Mouse (Mus musculus) olfactory bulb, adult 2 months (tissue): ENCODE results near the gene Man2b2. TPM values are rescaled to one million over a fixed set of nuclear protein-coding genes. Genes with fewer than 3 reads are reported as not detected.
A peak's percentile ranks its signal among the peaks of the same experiment; 100 is the strongest.
"Not testable (repeated sequence)": the region's sequence is repeated elsewhere in the genome, so short reads cannot be mapped to it uniquely, and the experiment has no call there.

ENCODE experiments used
- H3K27ac ChIP-seq: fragments of 200-500 bp; 2 replicates; pipeline ENCODE4 v1.5.1; 2012; ENCODE audit warnings: low read depth, low read length; ENCODE audit not compliant: insufficient read depth
- H3K4me1 ChIP-seq: fragments of 200-500 bp; 2 replicates; pipeline ENCODE4 v1.6.1; 2012; ENCODE audit warnings: low read length; ENCODE audit not compliant: control insufficient read depth, insufficient read depth
- H3K4me3 ChIP-seq: fragments of 200-500 bp; 2 replicates; pipeline ENCODE4 v1.5.1; 2012; ENCODE audit warnings: mild to moderate bottlenecking, low read depth, low read length, moderate library complexity; ENCODE audit not compliant: insufficient read depth
- CTCF ChIP-seq: fragments of 200-500 bp; IDR thresholded peaks from 2 replicates; pipeline ENCODE4 v1.5.1; 2012; ENCODE audit warnings: low read depth, mild to moderate bottlenecking, low read length, moderate library complexity; ENCODE audit not compliant: insufficient read depth
- POLR2A ChIP-seq: fragments of 200-500 bp; IDR thresholded peaks from 2 replicates; pipeline ENCODE4 v1.6.1; 2012; ENCODE audit warnings: mild to moderate bottlenecking, low read depth, low read length, moderate library complexity; ENCODE audit not compliant: insufficient read depth
- WGBS: fragments of 180-500 bp; shearing (Covaris S2); methylation state at CpG from one replicate; pipeline ENCODE4 v1.1.7; 2018; 5-methylcytosine and 5-hydroxymethylcytosine counted together
- polyA plus RNA-seq: library from polyadenylated mRNA; stranded (reverse); fragments of >200 nt; gene quantifications from 2 replicates; pipeline ENCODE4 v1.2.4, GENCODE M21; 2012; ENCODE audit warnings: low replicate concordance; ENCODE audit not compliant: missing spikeins, insufficient read depth, insufficient read length

Man2b2 gene
- polyA plus RNA-seq, 1 experiment, result not detected

DNA sequence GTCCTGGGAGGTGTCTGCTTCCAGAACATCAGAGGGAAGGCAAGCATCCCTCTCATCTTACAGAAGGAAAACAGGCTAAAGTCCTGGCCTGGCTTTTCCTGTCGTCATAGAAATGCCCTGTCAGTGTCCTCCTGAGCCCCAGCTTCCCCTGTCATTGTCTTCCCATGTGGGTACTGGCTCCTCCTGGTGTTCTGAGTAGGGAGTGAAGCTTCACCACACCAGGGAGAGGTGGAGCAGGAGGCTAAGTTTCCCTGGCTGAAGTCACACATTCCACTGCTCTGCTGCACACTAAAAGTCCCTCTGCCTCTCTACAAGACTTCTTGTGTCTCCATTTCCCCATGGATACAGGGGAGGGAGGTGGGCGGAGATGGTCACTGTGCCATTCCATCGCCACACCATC lies 12.7 kb downstream of the Man2b2 start:
- no peak overlapping the region for H3K4me3 ChIP-seq
- no peaks in the 10 kb centered on the region for H3K4me1 ChIP-seq
- no peak for TF ChIP-seq POLR2A
- 75% methylated on average over 3 of the region's 3 CpGs for WGBS
- no peak overlapping the region for H3K27ac ChIP-seq

- H3K27ac ChIP-seq, result no peak overlapping the region
- no peak for TF ChIP-seq POLR2A
- TF ChIP-seq CTCF, result no peak
- no peak overlapping the region for H3K4me3 ChIP-seq
- no peaks in the 10 kb centered on the region for H3K4me1 ChIP-seq
- WGBS, result 73% methylated on average over 6 of the region's 6 CpGs
These were observed 15.9 kb downstream of the Man2b2 start for GRCm38 (mm10) chr5:36814554-36814953.

- 29% methylated on average over 3 of the region's 3 CpGs for WGBS
- H3K27ac ChIP-seq, result no peak overlapping the region
- H3K4me3 ChIP-seq, result no peak overlapping the region
- H3K4me1 ChIP-seq, result no peaks in the 10 kb centered on the region
- TF ChIP-seq POLR2A, result no peak
- peak; percentile 47 for TF ChIP-seq CTCF
These were observed 19.0 kb downstream of the Man2b2 start for GRCm38 (mm10) chr5:36811413-36811812.

- Histone ChIP-seq H3K4me3 (no peak overlapping the region), H3K4me1 (no peaks in the 10 kb centered on the region), H3K27ac (no peak overlapping the region)
- no peak for TF ChIP-seq CTCF
- no peak for TF ChIP-seq POLR2A
- WGBS, result 90% methylated on average over 3 of the region's 3 CpGs
These were observed 19.8 kb downstream of the Man2b2 start for GRCm38 (mm10) chr5:36810634-36811033.

DNA sequence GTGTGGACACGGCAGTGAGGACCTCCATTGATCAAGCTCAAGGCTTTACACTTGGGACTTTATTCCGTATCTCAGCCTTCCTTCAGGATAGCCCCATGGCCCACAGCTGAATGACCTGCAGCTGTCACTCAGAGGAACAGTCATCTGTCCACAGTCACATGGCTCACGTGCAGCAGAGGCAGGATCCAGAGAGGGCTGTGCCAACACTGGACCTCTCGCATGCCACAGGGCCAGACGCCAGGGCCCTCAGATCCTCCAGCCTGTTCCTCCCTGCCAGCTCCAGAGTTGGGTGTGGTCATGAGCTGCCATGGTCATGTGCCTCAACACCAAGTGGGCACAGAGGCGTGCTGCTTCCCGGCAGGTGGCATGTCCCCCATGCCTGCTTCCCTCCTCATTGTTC lies 21.3 kb downstream of the Man2b2 start:
- Histone ChIP-seq H3K4me3 (no peak overlapping the region), H3K27ac (no peak overlapping the region), H3K4me1 (no peaks in the 10 kb centered on the region)
- TF ChIP-seq POLR2A, result no peak
- no peak for TF ChIP-seq CTCF
- 84% methylated on average over 7 of the region's 7 CpGs for WGBS

DNA sequence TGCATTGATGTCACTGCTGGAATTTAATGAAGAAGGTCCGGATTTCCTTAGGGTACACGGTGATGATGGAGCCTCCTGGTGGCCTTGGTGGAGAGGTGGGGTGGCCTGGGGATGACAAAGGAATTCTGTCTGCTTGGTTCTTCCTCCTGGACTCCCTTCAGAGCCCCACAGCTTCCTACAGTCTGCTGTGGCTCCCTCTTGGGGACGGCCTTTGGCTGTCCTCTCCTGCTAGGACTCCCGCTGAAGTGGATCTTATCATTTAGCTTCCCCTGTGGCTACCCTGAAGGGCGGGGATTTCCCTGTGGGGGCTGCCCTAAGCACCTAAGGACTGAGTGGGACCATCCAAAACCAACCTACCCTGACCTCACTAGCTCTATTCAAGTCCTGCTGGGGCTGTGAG lies 23.3 kb downstream of the Man2b2 start:
- Histone ChIP-seq H3K27ac (no peak overlapping the region), H3K4me3 (no peak overlapping the region), H3K4me1 (no peaks in the 10 kb centered on the region)
- TF ChIP-seq POLR2A (no peak), CTCF (no peak)
- 48% methylated on average over 5 of the region's 5 CpGs for WGBS

DNA sequence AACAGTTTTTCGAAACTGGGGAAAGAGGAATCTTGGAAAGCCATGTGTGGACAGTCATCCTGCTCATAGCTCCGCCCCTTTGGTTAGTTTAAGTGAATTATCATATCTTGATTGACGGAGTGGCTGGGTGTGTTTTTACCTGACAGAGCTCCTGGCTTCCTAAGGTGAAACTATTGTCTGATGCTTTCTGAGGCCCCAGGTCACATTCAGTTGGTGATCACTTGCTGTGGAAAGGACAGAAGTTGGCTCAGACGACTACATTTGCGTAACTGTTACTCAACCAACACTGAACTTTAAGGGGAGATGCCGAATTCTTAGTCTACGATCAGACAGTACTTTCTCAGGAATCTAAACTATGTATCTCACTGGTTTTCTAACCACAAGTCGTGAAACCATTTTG lies 33.2 kb downstream of the Man2b2 start:
- H3K4me1 ChIP-seq, result peaks cover 5% of the 10 kb centered on the region; the same call in 1 of the 2 replicates
- WGBS, result 53% methylated on average over 8 of the region's 8 CpGs
- no peak overlapping the region for H3K27ac ChIP-seq
- TF ChIP-seq CTCF (no peak), POLR2A (no peak)
- no peak overlapping the region for H3K4me3 ChIP-seq

DNA sequence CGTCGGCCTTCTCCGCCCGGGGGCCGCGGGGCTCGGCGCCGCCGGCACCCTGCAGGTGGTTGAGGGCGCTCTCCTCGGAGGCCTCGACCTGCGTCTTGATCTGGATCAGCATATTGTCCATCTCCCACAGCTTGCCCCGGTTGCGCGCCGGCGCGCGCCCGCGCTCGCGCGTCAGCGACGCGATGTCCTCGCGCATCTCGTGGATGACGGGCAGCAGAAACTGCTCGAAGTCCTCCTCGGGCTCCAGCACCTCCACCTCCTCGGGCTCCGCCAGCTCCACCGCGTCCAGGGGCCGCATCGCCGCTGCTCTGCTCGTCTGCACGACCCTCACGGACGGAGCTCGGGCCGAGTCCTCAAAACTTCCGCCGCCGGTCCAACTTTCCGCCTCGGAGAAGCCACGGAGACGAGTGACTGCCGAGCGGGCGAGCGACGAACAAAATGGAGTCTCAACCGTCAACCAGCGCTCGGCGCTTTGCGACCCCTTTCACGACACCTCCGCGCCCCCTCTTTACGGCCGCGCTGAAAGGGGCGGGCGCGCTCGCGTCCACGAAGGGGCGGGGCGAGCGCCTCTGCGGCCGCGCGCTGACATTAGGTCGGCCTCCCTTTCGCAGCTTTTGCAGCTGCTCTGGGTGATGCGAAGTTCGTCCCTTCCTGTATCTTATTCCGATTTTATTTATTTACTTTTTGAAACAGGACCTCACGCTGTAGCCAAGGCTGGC lies 34.0 kb downstream of the Man2b2 start, which contains the start of gene Mrfap1:
Gene Mrfap1 (minus strand): TSS at position 477 of the 719 bp plus-strand sequence.
- peak; percentile 89 for TF ChIP-seq POLR2A
- H3K27ac ChIP-seq, result peak within 1 kb of the TSS; percentile 88
- peak within 1 kb of the TSS; percentile 67 for H3K4me3 ChIP-seq
- WGBS, result under 1% methylated on average over 90 of the region's 90 CpGs
- H3K4me1 ChIP-seq, result not testable (repeated sequence)

DNA sequence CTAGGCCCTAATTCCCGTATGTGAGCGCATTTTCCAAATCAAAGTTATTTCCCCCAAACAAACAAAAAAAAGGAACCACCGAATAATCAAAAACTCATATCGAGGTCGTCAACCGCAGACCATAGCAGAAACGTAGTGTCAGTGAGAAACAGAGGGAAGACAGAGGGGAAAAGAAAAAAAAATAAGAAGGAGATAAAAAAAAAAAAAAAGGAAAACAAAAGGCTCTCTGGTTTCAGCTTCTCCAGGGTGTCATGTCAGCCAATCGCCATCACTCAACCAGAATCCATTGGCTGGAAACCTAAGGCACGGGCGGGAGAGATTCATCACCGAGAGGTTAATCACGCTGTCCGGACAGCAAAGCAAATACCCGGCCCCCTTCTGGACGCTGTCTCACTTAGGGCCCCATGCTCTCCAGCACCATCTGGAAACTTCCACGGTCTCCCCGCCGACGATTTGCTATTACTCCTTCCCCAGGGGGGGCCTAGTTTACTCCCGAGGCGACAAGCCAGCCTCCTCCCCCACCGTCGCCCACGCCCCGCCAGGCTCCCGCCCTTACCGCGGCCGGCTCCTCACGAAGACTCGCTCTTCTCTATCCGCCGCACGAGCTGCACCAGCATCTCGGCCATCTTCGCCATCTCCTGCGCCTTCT lies 34.7 kb downstream of the Man2b2 start:
- Histone ChIP-seq H3K27ac (peak overlapping the region; percentile 88), H3K4me3 (peak overlapping the region; percentile 67)
- H3K4me1 ChIP-seq, result not testable (repeated sequence)
- WGBS, result 1% methylated on average over 36 of the region's 37 CpGs
